Mouse (Mus musculus) small intestine, adult 2 months (tissue): Measurements from ENCODE around the gene Swsap1. TPM values are rescaled to one million over a fixed set of nuclear protein-coding genes. Genes with fewer than 3 reads are reported as not detected.

ENCODE experiments used
- H3K27ac ChIP-seq: fragments of 200-500 bp; 2 replicates; pipeline ENCODE4 v1.5.1; 2012; ENCODE audit warnings: low read depth, low read length, control low read depth, inconsistent platforms; ENCODE audit not compliant: insufficient read depth
- H3K27me3 ChIP-seq: fragments of 200-500 bp; 2 replicates; pipeline ENCODE4 v1.6.1; 2012; ENCODE audit warnings: mild to moderate bottlenecking, moderate library complexity, low read length, inconsistent platforms; ENCODE audit not compliant: control insufficient read depth, insufficient read depth
- H3K36me3 ChIP-seq: fragments of 200-500 bp; 2 replicates; pipeline ENCODE4 v1.6.1; 2012; ENCODE audit warnings: mild to moderate bottlenecking, low read length, control low read depth, inconsistent platforms; ENCODE audit not compliant: control insufficient read depth, insufficient read depth
- H3K4me1 ChIP-seq: fragments of 200-500 bp; 2 replicates; pipeline ENCODE4 v1.6.1; 2012; ENCODE audit warnings: low read length, inconsistent platforms, mixed read lengths; ENCODE audit not compliant: control insufficient read depth, insufficient read depth, insufficient read length
- H3K4me3 ChIP-seq: fragments of 200-500 bp; 2 replicates; pipeline ENCODE4 v1.5.1; 2012; ENCODE audit warnings: low read depth, mild to moderate bottlenecking, control low read depth, inconsistent platforms, low read length, moderate library complexity
- CTCF ChIP-seq: fragments of 200-500 bp; IDR thresholded peaks from 2 replicates; pipeline ENCODE4 v1.5.1; 2012; ENCODE audit warnings: low read depth, mild to moderate bottlenecking, control low read depth, inconsistent platforms, low read length, moderate library complexity, mixed read lengths; ENCODE audit not compliant: insufficient replicate concordance, insufficient read length; ENCODE audit errors: extremely low read depth
- POLR2A ChIP-seq: fragments of 200-500 bp; IDR thresholded peaks from 2 replicates; pipeline ENCODE4 v1.6.1; 2012; ENCODE audit warnings: low read depth, mild to moderate bottlenecking, control low read depth, inconsistent platforms, low read length, moderate library complexity
- WGBS: fragments of 180-500 bp; shearing (Covaris S2); methylation state at CpG from one replicate; pipeline ENCODE4 v1.1.7; 2018; 5-methylcytosine and 5-hydroxymethylcytosine counted together
- polyA plus RNA-seq: library from polyadenylated mRNA; depleted of rRNA; stranded (reverse); fragments of >200 nt; gene quantifications from 2 replicates; pipeline ENCODE4 v1.2.3, GENCODE M21; 2012

The Swsap1 gene
- polyA plus RNA-seq, 1 experiment, result 7.1 TPM

DNA sequence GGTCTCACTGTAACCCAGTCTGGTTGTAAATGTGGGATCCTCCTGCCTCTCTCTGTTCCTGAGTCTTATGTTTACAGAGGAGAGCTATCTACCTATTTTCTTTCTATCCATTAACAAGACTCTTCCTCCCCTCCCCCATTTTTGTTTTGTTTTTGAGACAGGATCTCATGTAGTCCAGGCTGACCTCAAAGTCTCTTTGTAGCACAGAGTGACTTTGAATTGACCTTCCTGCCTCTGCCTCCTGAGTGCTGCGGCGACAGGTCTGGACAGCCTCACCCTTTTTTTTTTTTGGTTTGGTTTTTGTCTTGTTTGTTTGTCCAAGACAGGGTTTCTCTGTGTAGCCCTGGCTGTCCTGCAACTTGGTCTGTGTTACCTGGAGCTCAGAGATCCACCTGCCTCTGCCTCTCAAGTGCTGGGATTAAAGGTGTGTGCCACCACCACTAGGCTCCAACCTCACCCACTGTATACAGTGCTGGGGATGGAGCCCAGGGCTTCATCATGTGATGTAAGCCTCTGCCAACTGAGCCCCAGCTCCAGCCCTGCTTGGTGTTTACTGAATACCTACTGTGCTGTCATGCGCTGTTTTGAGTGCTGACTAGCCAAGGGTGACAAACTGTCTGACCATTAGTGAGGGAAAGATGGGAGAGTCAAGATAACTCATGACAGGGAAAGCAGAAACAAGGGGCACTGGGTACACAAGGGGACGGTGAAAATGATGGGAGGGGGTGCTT, 23.0 kb downstream of the Swsap1 start:
- TF ChIP-seq POLR2A (no peak), CTCF (no peak)
- H3K4me1 ChIP-seq, result no peaks in the 10 kb centered on the region
- H3K36me3 ChIP-seq, result no peaks in the 10 kb centered on the region
- no peak overlapping the region for H3K27ac ChIP-seq
- no peak overlapping the region for H3K4me3 ChIP-seq
- H3K27me3 ChIP-seq, result no peaks in the 10 kb centered on the region
- 83% methylated on average over 4 of the region's 4 CpGs for WGBS

DNA sequence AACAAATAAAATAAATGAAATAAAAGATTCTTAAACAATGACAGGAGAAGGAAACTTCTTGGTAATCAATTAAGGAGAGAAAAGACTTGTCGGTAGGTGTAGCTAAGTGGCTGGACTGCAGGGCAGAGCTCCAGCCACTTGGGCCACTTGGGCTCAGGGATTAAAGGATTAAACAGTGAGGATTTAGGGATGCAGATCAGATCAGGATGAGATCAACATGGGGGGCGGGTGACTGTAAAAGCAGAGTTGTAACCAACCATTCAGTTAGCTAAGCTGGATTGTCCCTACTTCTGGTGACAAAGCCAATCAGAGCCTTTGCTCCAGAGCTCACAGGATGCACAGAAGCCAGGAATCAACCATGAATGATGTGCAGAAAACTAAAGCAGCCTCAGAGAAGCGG, 28.4 kb downstream of the Swsap1 start:
- peaks cover 17% of the 10 kb centered on the region for H3K27me3 ChIP-seq
- 58% methylated on average over 3 of the region's 3 CpGs for WGBS
- peaks cover 12% of the 10 kb centered on the region for H3K4me1 ChIP-seq
- no peak overlapping the region for H3K4me3 ChIP-seq
- no peak for TF ChIP-seq POLR2A
- no peak for TF ChIP-seq CTCF
- no peak overlapping the region for H3K27ac ChIP-seq
- H3K36me3 ChIP-seq, result no peaks in the 10 kb centered on the region

DNA sequence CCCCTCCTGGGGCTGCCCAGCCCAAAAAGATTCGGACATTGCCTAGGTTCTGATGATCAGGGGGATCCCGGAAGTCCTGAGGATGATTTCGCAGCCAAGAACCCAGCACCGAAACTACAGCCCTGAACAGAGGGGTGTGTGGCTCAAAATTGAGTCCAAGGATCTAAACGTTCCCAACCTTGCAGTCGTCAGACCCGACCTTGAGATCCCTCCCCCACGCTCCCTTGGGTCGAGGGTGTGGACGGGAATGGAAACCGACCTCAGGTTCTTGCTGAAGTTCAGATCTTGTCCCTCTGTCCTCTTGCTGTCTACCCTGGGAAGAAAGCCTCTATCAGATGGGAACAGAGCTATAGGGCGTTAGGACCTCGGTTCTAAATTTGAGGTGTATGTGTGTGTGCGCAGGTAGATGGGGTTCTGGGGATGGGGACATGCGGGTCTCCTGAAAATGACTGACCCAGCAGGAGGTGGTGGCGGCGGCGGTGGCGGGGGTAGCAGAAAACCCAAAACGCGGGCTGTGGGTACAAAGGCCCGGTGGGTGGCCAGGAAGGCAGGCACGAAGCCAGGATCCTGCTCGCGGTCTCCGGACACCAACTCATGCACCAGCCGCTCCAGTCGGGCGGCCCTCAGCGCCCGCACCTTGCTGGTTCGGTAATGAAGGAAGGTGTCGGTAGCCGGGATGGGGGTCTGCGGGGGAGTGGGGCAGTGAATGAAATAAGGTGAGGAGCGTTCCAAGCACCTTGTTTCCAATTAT, 32.2 kb downstream of the Swsap1 start:
- Histone ChIP-seq H3K4me1 (peaks cover 12% of the 10 kb centered on the region), H3K4me3 (no peak overlapping the region), H3K27me3 (peaks cover 34% of the 10 kb centered on the region), H3K27ac (no peak overlapping the region), H3K36me3 (no peaks in the 10 kb centered on the region)
- no peak for TF ChIP-seq CTCF
- TF ChIP-seq POLR2A, result no peak
- WGBS, result 17% methylated on average over 36 of the region's 36 CpGs

DNA sequence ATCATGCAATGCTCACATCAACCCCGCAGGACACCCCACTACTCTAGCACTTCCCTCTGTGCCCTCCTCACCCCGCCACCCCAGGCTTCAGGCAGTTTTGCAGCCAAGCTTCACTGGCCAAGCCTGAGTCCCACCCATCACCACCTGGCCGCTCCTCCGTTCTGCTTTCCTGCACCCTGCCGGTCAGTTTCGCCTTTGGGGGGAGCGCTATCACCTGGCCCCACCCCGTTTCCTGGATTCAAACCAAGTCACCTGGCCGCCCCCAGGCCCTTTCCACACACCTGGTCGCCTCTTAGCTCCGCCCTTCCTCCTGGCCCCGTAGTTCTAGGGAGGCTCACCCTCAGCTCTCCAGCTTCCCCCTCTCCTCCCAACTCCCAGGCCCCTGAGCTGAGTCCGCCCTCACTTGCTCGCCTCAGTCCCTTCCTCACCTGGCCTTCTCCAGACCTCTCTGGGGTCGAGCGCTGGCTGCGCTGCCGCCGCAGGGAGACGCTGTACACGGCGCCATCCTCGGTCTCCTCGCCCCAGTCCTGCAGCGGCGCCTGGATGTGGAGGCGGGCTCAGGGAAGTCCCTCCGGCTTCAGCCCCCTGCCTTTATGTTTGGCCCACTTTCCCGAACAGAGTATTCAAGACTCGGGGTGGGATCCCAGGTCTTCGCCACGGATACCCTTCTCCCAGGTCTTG, 33.0 kb downstream of the Swsap1 start:
- no peak; the same call in 1 of the 2 replicates for TF ChIP-seq POLR2A
- no peak for TF ChIP-seq CTCF
- no peaks in the 10 kb centered on the region for H3K36me3 ChIP-seq
- H3K27me3 ChIP-seq, result peaks cover 34% of the 10 kb centered on the region
- 2% methylated on average over 32 of the region's 32 CpGs for WGBS
- no peak overlapping the region for H3K27ac ChIP-seq
- H3K4me3 ChIP-seq, result peak overlapping the region; percentile 55
- peaks cover 12% of the 10 kb centered on the region for H3K4me1 ChIP-seq

DNA sequence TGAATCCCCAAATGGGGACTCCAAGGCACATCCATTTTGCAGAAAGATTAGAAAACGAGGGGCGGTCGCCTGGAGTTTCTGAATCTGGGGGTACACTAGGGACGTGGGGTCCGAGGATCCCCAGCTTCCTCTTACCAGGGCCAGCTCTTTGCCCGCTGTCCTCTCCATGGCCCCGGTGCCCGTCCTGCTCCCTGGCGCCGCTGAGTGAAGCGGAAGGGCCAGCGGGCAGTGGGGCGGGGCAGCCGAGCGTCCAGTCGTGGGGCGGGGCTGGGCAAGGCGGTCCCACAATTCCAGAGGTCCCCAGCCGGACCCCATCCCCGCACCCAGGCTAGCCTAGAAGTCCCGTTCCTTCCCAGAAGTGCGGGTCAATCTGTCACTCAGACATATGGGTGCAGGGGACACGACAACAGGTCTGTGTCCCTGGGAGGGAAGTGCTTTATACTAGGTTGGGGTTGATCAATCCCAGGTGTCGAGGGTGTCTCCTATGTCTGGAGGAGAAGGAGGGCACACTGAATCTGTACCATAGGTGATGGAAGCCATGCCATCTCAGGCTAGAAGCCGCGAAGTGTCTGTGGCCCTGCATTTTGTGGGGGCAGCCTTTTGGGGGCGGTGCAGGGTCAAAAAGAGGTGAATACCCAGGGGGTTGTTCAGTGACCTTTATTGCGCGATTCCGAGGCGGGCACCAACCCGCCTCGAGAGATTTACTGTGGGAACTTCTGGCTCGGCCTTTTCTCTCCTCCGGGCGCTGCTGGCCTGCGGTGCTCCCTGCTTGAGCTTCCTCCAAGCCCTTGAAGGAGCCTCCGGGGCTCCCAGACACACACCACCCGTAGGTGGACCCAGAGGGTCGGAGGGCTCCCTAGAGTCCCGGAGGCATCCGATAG, 33.9 kb downstream of the Swsap1 start, which contains the start of gene Rgl3:
Rgl3 (minus strand) TSS at position 217 of the 881 bp plus-strand sequence.
- Histone ChIP-seq H3K27ac (no peak within 1 kb of the TSS), H3K27me3 (peaks cover 34% of the 10 kb centered on the region), H3K36me3 (no peaks in the 10 kb centered on the region), H3K4me1 (peaks cover 12% of the 10 kb centered on the region), H3K4me3 (peak within 1 kb of the TSS; percentile 55)
- TF ChIP-seq POLR2A (no peak), CTCF (no peak)
- WGBS, result 3% methylated on average over 41 of the region's 42 CpGs

DNA sequence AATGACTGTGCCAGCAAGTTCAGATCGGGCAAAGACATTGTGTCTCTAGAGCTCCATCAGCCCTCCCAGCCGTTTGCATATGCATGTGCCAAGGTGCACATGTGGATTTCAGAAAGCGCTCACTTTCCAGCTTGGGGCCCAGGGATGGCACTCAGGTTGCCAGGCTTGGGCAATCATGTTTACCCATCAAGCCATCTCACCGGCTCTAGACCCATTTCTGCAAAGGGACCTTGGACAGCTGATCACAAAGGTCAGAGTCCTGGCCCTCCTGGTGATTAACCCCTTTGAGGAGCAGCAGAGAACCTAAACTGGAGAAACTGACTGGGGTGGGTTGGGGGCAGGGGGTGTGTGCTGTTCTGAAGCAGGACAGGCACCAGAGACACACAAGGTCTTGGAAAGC, 36.7 kb downstream of the Swsap1 start:
- peaks cover 34% of the 10 kb centered on the region for H3K27me3 ChIP-seq
- peaks cover 12% of the 10 kb centered on the region for H3K4me1 ChIP-seq
- no peak for TF ChIP-seq CTCF
- no peak for TF ChIP-seq POLR2A
- 58% methylated on average over 4 of the region's 4 CpGs for WGBS
- no peak overlapping the region for H3K27ac ChIP-seq
- H3K36me3 ChIP-seq, result no peaks in the 10 kb centered on the region
- no peak overlapping the region for H3K4me3 ChIP-seq
